Comparison of ENCODE assay signal across 20 mouse cellular contexts in the genomic region with DNA sequence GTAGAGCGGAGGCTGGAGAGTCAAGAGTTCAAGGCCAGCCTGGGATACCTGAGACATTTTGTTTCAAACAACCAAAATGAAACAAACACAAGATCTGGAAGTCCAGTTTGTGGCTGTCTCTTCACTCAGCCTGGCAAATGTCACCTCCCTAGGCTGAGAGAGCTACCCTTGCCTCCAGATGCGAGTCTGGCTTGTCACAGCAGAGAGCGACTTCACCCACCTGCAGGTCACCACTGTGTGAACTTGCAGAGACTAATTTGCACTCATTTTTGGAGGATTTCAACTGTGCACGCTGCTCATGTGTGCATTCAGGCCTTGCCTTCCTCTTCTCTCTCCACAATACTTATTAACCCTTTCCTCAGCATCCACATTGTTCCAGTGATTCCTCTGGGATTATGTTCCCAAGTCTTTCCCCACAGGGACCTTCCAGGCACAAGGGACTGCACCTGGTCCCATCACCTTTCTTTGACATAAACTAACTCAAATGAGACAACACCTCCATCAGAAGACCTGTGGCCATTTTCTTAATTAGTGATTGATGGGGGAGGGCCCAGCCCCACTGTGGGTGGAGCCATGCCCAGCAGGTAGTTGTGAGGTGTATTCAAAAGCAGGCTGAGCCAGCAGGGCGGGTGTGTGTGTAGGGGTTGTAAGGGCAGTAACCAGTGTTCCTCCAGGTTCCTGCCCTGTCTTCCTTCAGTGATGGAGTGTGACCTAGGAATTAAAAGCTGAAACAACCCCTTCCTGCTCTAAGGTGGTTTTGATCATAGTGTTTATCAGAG.
"Had no signal": no experiment of that assay in that cellular context is flagged by ENCODE, and none has a peak within 500 bp of the region (broad histone marks: within the 10 kb centered on the region; RNA-seq: fewer than 3 reads in every experiment).

No protein-coding gene starts in this region.

- H3K27ac ChIP-seq: limb, embryonic 10.5 days; limb, embryonic 13.5 days; liver, embryonic 12.5 days; liver, embryonic 15.5 days; lung, embryonic 15.5 days; stomach, embryonic 15.5 days had no signal

- H3K4me3 ChIP-seq: limb, embryonic 10.5 days; limb, embryonic 13.5 days; liver, embryonic 12.5 days; liver, embryonic 15.5 days; lung, embryonic 15.5 days; stomach, embryonic 15.5 days had no signal

- H3K4me1 ChIP-seq: limb, embryonic 10.5 days; limb, embryonic 13.5 days; liver, embryonic 15.5 days; lung, embryonic 15.5 days had no signal

- DNase-seq: kidney, adult 18-20 months; kidney, adult 9 months; kidney, postnatal 14 days; kidney, postnatal 4 days; liver; lung, adult 18-20 months; lung, postnatal 10 days; lung, postnatal 4 days; midbrain, embryonic 14.5 days; right cerebral cortex, adult 18-20 months; right cerebral cortex, postnatal 14 days; right cerebral cortex, postnatal 4 days; spleen, adult 18-20 months had no signal

- ATAC-seq: liver, embryonic 12.5 days had no signal

- H3K9me3 ChIP-seq: limb, embryonic 10.5 days; limb, embryonic 13.5 days; liver, embryonic 12.5 days; liver, embryonic 15.5 days; lung, embryonic 15.5 days; stomach, embryonic 15.5 days had no signal

- H3K9ac ChIP-seq: limb, embryonic 13.5 days; liver, embryonic 12.5 days; liver, embryonic 15.5 days; lung, embryonic 15.5 days; stomach, embryonic 15.5 days had no signal

- H3K36me3 ChIP-seq: liver, embryonic 15.5 days had no signal

- H3K4me2 ChIP-seq: limb, embryonic 13.5 days; liver, embryonic 12.5 days; liver, embryonic 15.5 days; lung, embryonic 15.5 days; midbrain, embryonic 11.5 days; stomach, embryonic 15.5 days had no signal

- H3K27me3 ChIP-seq: limb, embryonic 13.5 days; liver, embryonic 12.5 days; liver, embryonic 15.5 days; lung, embryonic 15.5 days; stomach, embryonic 15.5 days had no signal
